Mouse (Mus musculus) liver, embryonic 14.5 days (tissue): ENCODE results near the gene Gm43064.

ENCODE experiments used
- CTCF ChIP-seq: IDR thresholded peaks from 2 replicates; pipeline ENCODE4 v1.5.1; 2016; ENCODE audit warnings: antibody characterized with exemption, low read depth, control low read depth
- EP300 ChIP-seq: IDR thresholded peaks from 2 replicates; pipeline ENCODE4 v1.6.1; 2016; ENCODE audit warnings: antibody characterized with exemption, low read depth

- no peak for TF ChIP-seq CTCF
- no peak for TF ChIP-seq EP300
Measured at GRCm38 (mm10) chr3:103789096-103789495, 20.3 kb upstream of the Gm43064 start.
